Mouse (Mus musculus) 416B (cell line): Measurements from ENCODE around the gene Ferd3l.

Experiments
- DNase-seq: peaks from one replicate; pipeline ENCODE4 v3.0.0; 2011; ENCODE audit warnings: low read depth

Gene Ferd3l

DNA sequence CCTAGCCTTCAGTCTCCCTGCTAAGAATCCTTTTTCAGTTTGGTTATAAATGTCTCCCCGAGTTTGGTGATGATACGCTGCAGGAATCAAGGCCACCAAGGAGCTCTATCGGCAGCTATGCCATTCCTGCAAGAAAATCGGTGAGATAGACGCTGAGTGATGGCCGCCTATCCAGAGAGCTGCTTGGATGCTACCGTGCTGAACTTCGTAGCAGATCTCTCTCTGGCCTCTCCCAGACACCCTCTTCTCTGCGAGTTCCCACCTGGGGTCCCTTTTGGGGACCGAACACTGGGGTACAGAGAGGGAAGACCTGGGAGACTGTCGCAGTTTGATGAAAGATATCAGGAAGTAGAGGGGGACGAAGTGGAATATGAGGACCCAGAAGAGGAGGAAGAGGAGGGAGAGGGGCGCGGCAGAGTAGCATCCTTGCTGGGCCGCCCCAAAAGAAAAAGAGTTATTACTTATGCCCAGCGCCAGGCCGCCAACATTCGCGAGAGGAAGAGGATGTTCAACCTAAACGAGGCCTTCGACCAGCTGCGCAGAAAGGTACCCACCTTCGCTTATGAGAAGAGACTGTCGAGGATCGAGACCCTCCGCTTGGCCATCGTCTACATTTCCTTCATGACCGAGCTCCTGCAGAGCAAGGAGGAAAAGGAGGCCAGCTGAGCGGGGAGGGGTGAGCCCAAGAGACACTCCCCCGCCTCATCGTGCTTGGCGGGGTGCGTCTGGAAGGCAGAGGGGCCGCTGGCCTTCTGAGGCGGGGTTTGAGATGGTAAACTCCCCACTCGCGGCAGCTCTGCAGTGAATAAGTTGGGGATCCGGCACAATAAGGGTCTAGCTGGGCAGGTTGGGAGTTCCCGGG is at the start of gene Ferd3l:
Ferd3l (plus strand) TSS at position 95 of the 862 bp plus-strand sequence.
- DNase-seq, result no peak

GRCm38 (mm10) chr12:33893956-33894355 is 34.3 kb upstream of the Ferd3l start:
- no peak for DNase-seq

DNA sequence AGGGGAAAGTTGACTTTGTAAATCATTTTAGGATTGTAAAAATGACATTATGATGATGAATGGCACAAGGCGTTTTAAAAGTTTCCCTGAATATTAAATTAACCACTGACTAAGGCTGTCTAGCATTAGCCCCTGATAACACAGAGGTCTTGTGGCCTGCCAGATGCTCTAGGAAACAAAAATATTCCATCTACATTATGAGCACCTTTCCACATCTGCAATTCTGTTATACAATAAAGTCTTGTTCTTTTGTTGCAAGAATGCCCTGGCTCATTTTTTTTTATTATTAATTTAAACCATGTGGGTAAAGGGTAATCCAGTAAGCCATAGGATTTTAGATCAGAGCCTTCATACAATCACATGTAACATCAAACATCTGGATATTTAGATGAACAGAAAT is 33.6 kb upstream of the Ferd3l start:
- DNase-seq, result no peak

- peak; percentile 23 for DNase-seq
These were observed 1.5 kb upstream of the Ferd3l start for GRCm38 (mm10) chr12:33926751-33927150.

DNA sequence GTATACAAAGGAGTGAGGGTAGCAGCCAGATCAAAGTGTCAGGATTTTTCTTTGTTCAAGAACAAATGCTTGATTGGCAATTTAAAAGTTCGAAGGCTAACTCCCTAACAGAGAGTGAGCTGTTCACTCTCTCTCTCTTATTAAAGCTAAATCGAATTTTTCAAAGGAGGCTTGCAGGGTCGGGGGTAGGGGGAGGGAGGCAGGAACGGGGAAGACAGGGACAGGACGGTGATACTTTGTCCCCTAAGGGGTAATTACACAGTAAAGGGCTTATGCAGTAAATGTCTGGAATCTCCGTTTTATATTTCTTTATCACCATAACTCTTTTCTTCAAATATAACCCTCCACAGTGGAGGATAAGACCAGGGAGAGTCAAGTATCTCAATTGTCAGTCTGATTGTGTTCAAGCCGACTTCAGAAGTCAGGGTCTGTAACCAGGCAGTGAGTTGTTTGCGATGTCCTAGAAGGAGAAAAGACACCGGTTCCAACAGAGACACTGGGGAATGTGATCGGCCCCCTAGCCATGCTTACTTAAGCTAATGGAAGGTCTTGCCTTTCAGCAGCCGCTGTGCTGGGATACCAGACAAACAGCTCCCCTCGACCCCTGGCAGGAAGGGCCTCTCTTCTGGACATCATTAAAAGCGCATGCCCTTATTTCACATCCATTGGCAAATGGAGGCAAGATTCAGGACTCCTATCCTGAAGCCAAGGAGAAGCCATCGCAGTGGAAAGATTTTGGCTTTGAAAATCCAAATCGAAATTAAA is 709 bp upstream of the Ferd3l start:
- DNase-seq, result no peak

GRCm38 (mm10) chr12:33952843-33953242 is 24.6 kb downstream of the Ferd3l start:
- DNase-seq, result no peak

- no peak for DNase-seq
These were observed 26.8 kb downstream of the Ferd3l start for GRCm38 (mm10) chr12:33954931-33955565.

DNA sequence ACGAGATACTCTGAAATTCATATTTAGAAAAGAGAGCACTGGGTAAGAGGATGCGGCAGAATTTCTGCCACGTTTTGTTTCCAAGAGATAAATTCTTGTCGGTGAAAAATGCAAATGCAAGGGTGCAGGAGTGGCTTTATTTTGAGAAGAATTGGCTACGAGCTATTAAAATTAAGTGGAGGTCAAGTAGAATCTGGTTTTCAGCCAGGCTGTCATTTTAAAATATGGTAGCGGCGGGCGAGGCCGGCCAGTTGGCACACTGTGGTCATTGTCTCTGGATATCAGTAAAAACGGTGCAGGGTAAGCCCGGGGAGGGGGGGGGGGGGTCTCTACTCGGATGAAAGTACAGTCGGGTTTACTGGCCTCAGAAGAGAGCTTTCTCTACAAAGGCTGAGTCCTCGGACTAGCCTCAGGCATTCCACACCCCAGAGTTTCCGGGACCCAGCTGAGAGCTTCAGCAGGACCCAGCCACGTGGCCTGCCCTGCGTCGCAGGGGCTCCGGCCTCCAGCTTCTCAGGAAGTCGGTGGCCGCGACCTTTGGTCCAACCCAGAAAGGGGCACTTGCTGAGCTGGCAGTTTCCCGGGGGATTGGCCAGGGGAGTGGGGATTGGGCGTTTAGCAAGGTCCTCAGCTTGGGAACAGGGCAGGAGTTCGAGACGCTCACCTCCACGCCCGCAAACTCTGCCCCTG is 27.5 kb downstream of the Ferd3l start:
- DNase-seq, result no peak

GRCm38 (mm10) chr12:33956576-33957399 is 28.6 kb downstream of the Ferd3l start:
- no peak for DNase-seq

- DNase-seq, result no peak
These were observed 29.4 kb downstream of the Ferd3l start, which contains the start of gene Twist1 for GRCm38 (mm10) chr12:33957400-33958240. Gene Twist1 (plus strand): TSS chr12:33957671.

- no peak for DNase-seq
These were observed 30.3 kb downstream of the Ferd3l start for GRCm38 (mm10) chr12:33958241-33959194.

- no peak for DNase-seq
These were observed 31.0 kb downstream of the Ferd3l start for GRCm38 (mm10) chr12:33959206-33959605.

DNA sequence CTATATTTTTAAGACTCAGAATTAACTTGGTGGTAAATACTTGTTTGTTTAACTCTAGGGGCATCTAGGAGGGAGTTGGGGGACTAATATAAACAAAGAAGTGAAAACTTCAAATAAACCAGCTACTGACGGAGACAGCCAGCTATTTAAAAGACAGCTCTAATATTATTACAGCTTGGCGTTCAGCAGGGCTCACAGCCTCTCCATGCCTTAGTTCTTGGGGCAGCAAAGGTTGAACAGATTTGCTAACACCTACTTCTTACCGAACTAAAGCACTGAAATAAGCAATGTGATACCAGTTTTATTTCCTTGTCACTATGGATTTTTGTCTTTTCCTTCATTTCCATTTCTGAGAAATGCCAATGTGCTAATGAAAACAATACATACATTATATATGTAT is 31.6 kb downstream of the Ferd3l start:
- no peak for DNase-seq

DNA sequence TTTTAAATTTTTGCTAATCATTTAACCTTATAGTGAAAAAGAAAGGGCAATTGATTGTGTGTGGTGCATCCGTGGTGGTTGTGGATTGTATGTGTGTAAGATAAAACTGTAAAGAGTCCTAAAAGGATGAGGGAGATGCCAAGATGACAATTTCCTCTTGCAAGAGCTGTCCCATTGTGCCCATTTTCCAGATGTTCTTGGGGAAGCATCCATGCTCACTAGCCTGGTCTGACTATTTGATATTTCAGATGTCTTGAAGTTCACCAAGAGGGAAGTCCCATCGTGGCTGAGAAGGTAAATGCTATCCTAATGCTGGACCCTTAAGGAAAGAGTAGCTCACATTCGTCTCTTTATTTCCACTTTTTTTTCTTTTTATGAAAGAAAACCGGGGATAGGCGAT is 32.8 kb downstream of the Ferd3l start:
- DNase-seq, result no peak

GRCm38 (mm10) chr12:33962118-33962772 is 34.0 kb downstream of the Ferd3l start:
- no peak for DNase-seq

GRCm38 (mm10) chr12:33962773-33963130 is 34.5 kb downstream of the Ferd3l start:
- no peak for DNase-seq

DNA sequence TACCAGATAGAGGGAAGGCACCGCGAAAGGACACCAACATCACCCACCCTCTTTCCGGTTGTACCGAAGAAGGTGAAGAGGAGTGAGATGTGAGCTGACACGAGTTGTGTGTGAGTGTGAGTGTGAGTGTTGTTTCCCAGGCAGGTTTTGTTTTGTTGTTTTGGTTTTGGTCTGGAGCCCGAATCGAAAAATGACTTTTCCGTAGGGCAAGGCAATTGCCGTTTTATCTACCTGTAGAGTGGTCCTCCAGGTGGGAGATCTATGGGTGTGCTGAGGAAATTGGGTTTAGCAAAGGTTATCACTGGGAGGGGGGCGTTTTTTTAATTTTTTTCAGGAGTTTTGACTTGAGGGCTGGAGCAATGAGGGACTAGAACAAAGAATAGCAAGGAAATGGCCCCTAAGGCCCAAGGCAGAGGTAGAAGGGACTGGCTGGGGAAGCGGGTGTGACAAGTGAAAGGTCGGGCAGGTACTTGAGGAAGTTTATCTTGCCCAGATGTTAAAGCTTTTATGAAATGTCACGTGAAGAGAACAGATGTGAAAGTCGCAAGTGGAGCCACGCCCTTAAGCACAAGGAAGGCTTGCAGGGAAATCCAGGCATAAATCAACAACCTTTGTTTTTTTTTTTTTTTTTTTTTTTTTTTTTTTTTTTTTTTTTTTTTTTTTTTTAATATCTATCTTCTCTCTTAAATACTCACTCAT is 35.6 kb downstream of the Ferd3l start:
- no peak for DNase-seq

GRCm38 (mm10) chr12:33964427-33964826 is 36.2 kb downstream of the Ferd3l start:
- DNase-seq, result no peak
